In the genomic region with DNA sequence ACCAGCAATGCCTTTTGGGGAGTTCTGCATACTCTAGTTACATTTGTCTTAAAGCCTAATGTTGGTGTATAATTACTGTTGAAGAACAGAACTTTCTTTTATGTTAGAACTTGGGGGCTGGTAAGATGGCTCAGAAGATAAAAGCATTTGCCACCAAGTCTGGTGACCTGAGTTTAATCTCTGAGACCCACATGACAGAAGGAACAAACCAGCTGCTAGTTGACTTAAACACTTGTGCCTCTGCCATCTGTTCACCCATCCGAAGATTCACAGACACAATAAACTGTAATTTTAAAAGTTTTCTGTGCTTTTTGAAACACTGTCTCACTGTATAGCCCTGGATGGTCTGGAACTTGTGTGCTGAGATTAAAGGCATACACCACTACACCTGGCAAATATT, we compare ENCODE assay signal across 22 mouse cellular contexts. TPM values are rescaled to one million over a fixed set of nuclear protein-coding genes. Genes with fewer than 3 reads are reported as not detected.
"Had no signal": no experiment of that assay in that cellular context is flagged by ENCODE, and none has a peak within 500 bp of the region (broad histone marks: within the 10 kb centered on the region; RNA-seq: fewer than 3 reads in every experiment).

No protein-coding gene starts in this region.

- H3K27ac ChIP-seq: liver, embryonic 13.5 days; liver, embryonic 15.5 days; lung, embryonic 15.5 days; macrophage; midbrain, embryonic 10.5 days; midbrain, embryonic 13.5 days; midbrain, embryonic 15.5 days; neural tube, embryonic 12.5 days; stomach, embryonic 15.5 days; stomach, postnatal 0 days had no signal

- H3K27me3 ChIP-seq: liver, embryonic 13.5 days; liver, embryonic 15.5 days; lung, embryonic 15.5 days; megakaryocyte, embryonic 14.5 days; midbrain, embryonic 13.5 days; midbrain, embryonic 15.5 days; neural tube, embryonic 12.5 days; stomach, embryonic 15.5 days had no signal

- H3K4me3 ChIP-seq: liver, embryonic 13.5 days; liver, embryonic 15.5 days; lung, embryonic 15.5 days; megakaryocyte, embryonic 14.5 days; midbrain, embryonic 10.5 days; midbrain, embryonic 13.5 days; midbrain, embryonic 15.5 days; neural tube, embryonic 12.5 days; stomach, embryonic 15.5 days had no signal

- ATAC-seq: liver, postnatal 0 days; lung, postnatal 0 days; midbrain, embryonic 13.5 days; midbrain, embryonic 15.5 days had no signal

- H3K9me3 ChIP-seq: liver, embryonic 13.5 days; liver, embryonic 15.5 days; lung, embryonic 15.5 days; megakaryocyte, embryonic 14.5 days; midbrain, embryonic 10.5 days; midbrain, embryonic 13.5 days; midbrain, embryonic 15.5 days; neural tube, embryonic 12.5 days; stomach, embryonic 15.5 days had no signal

- DNase-seq: liver, embryonic 13.5 days; liver, postnatal 0 days; lung, adult 2 months; lung, postnatal 14 days; lung, postnatal 36 days; right cerebral cortex, postnatal 14 days; thymus, adult 2 months; thymus, postnatal 14 days; thymus, postnatal 4 days had no signal

RNA-seq across cellular contexts. Expression of gene Ppil6, which starts 35.5 kb away (rescaled TPM):
- total RNA-seq: neutrophil, adult 5-6 weeks had no signal
- polyA plus RNA-seq: liver, embryonic 13.5 days; macrophage; spleen, adult 2 months had no signal
